Mouse (Mus musculus) forebrain, embryonic 13.5 days (tissue): ENCODE results near the gene 2210017I01Rik. TPM values are rescaled to one million over a fixed set of nuclear protein-coding genes. Genes with fewer than 3 reads are reported as not detected.

ENCODE experiments used
- ATAC-seq: fragments of 200-750 bp; cut with Nextera tagmentation; 2 replicates; pipeline ENCODE4 v1.8.0; 2017
- H3K27ac ChIP-seq: fragments of 300-500 bp; sonication (generic); 2 replicates; pipeline ENCODE4 v1.5.1; 2015; ENCODE audit warnings: inconsistent platforms, mild to moderate bottlenecking, moderate library complexity
- H3K27me3 ChIP-seq: fragments of 300-500 bp; sonication (generic); 2 replicates; pipeline ENCODE4 v1.6.1; 2015; ENCODE audit warnings: mild to moderate bottlenecking, inconsistent platforms
- H3K36me3 ChIP-seq: fragments of 300-500 bp; sonication (generic); 2 replicates; pipeline ENCODE4 v1.6.1; 2015; ENCODE audit warnings: mild to moderate bottlenecking, inconsistent platforms; ENCODE audit not compliant: poor library complexity, severe bottlenecking
- H3K4me1 ChIP-seq: fragments of 300-500 bp; sonication (generic); 2 replicates; pipeline ENCODE4 v1.6.1; 2015; ENCODE audit warnings: inconsistent platforms
- H3K4me2 ChIP-seq: fragments of 300-500 bp; sonication (generic); 2 replicates; pipeline ENCODE4 v1.6.1; 2015; ENCODE audit warnings: inconsistent platforms, mild to moderate bottlenecking, moderate library complexity
- H3K4me3 ChIP-seq: fragments of 300-500 bp; sonication (generic); 2 replicates; pipeline ENCODE4 v1.5.1; 2015; ENCODE audit warnings: mild to moderate bottlenecking, inconsistent platforms
- H3K9ac ChIP-seq: fragments of 300-500 bp; sonication (generic); 2 replicates; pipeline ENCODE4 v1.6.1; 2015; ENCODE audit warnings: mild to moderate bottlenecking, inconsistent platforms
- H3K9me3 ChIP-seq: fragments of 300-500 bp; sonication (generic); replicated peaks from 2 replicates; pipeline ENCODE4 v1.6.1; 2016; ENCODE audit warnings: inconsistent platforms
- WGBS: fragments of 180-500 bp; shearing (Covaris S2); methylation state at CpG from one replicate; pipeline ENCODE4 v1.1.7; 2015; 5-methylcytosine and 5-hydroxymethylcytosine counted together
- polyA plus RNA-seq: library from polyadenylated mRNA; unstranded; fragments of >200 nt; fragmentation: Nextera tagmentation; extraction: Ambion mirVana; gene quantifications from 2 replicates; pipeline ENCODE4 v1.2.1, GENCODE M21; 2015

2210017I01Rik gene
- polyA plus RNA-seq, result not detected in 2 replicates

DNA sequence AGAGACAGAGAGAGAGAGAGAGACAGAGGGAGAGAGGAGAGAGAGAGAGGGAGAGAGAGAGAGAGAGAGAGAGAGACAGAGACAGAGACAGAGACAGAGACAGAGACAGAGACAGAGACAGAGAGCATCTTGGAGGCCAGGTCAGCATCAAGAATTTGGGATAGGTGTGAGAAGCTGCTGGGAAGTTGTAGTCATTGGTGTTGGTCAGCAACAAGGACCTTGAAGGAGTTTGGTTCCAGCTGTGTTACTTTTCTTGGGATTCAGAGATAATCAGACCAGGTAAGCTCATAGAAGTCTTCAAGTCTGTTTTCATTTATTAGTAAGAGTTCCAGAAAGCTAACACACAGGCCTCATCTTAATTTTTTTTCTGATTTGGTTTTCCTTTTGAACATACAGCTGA, at the start of gene 2210017I01Rik:
TSS of gene 2210017I01Rik (minus strand) at position 101 of the 400 bp plus-strand sequence.
- no peak within 1 kb of the TSS for H3K4me3 ChIP-seq
- no peaks in the 10 kb centered on the region for H3K4me1 ChIP-seq
- H3K9ac ChIP-seq, result no peak within 1 kb of the TSS
- no peaks in the 10 kb centered on the region for H3K36me3 ChIP-seq
- H3K27ac ChIP-seq, result no peak within 1 kb of the TSS
- H3K9me3 ChIP-seq, result no peaks in the 10 kb centered on the region
- H3K4me2 ChIP-seq, result no peak within 1 kb of the TSS
- no peak for ATAC-seq
- no peaks in the 10 kb centered on the region for H3K27me3 ChIP-seq

DNA sequence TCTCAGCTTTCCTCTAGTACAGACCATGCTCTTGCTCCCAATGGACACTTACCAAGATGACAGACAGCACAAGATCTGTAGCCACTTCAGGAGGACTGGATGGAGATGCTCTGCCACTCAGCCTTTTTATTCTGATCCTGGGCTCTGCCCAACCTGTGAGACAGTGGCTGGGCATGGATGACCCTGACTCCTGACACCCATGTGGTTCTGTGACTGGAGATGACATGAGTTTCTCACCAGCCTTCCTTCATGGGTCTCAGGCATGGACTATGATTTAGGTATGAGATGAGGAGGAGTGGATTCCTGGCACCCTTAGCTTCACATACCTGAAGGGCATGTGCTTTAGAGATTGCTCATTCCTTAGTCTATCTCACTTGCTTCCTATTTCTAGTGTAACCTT, 49.5 kb upstream of the 2210017I01Rik start, which contains the start of gene Lce1b:
TSS of gene Lce1b (minus strand) at position 101 of the 400 bp plus-strand sequence.
- Histone ChIP-seq H3K27me3 (no peaks in the 10 kb centered on the region), H3K36me3 (no peaks in the 10 kb centered on the region), H3K4me1 (no peaks in the 10 kb centered on the region), H3K27ac (no peak within 1 kb of the TSS), H3K9me3 (no peaks in the 10 kb centered on the region), H3K9ac (no peak within 1 kb of the TSS), H3K4me3 (no peak within 1 kb of the TSS), H3K4me2 (no peak within 1 kb of the TSS)
- no peak for ATAC-seq

DNA sequence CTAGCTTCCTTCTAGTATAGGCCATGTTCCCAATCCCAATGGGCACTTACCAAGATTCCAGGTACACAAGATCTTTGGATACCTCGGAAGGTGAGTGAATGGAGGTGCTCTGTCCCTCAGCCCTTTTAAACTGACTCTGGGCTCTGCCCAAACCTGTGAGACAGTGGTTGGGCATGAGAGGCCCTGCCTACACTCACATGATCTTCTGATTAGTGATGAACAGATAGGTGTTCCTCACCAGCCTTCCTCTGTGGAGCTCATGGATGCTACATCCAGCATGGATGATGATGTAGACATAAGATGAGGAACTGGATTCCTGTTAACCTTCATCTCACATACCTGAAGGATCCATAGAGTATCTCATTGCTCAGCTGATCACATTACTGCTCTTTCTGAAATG, 40.9 kb upstream of the 2210017I01Rik start, which contains the start of gene Lce1a1:
TSS of gene Lce1a1 (minus strand) at position 101 of the 400 bp plus-strand sequence.
- H3K4me3 ChIP-seq, result no peak within 1 kb of the TSS
- H3K4me2 ChIP-seq, result no peak within 1 kb of the TSS
- no peak within 1 kb of the TSS for H3K9ac ChIP-seq
- ATAC-seq, result no peak
- no peaks in the 10 kb centered on the region for H3K36me3 ChIP-seq
- H3K9me3 ChIP-seq, result no peaks in the 10 kb centered on the region
- no peaks in the 10 kb centered on the region for H3K27me3 ChIP-seq
- no peaks in the 10 kb centered on the region for H3K4me1 ChIP-seq
- WGBS, result 92% methylated on average over 1 of the region's 1 CpGs
- no peak within 1 kb of the TSS for H3K27ac ChIP-seq

DNA sequence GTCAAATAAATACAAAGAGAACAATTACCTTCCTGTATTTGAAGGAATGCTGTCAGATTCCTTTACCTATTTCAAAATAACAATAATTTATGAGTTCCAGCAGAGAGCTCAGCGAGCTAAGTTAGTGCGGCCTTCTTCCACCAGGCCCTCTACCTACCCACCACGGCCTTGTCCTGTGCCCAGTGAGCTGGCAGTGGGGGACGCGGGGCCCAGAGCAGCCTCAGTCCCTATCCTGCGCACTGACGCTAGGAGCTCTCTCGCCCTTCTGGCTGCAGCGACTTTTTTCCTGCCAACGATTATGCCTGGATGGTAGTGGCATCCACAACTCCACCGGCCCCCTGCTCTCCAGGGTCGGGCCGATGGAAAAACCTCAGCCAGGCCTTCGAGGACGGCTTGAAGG, 32.6 kb upstream of the 2210017I01Rik start:
- WGBS, result 95% methylated on average over 15 of the region's 15 CpGs
- no peak for ATAC-seq

DNA sequence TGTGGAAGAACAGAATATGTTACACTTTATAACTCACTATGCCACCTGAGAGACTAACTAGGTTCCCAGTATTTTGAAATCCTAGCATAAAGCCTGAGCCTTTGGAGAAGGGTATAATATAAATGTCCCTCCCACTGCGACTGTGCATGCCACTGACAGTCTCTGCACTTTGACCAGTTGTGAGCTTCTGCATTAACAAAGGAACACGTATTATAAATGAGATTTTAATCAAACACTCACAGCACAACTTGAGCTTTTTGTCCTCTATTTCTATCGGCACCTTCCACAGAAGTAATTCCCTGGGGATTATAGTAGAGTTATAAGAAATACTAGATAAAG, 31.3 kb upstream of the 2210017I01Rik start:
- H3K36me3 ChIP-seq, result no peaks in the 10 kb centered on the region
- H3K4me2 ChIP-seq, result no peak overlapping the region
- no peaks in the 10 kb centered on the region for H3K9me3 ChIP-seq
- no peak overlapping the region for H3K27ac ChIP-seq
- WGBS, result 64% methylated on average over 3 of the region's 3 CpGs
- H3K9ac ChIP-seq, result no peak overlapping the region
- no peak; the same call in 1 of the 2 replicates for ATAC-seq
- no peaks in the 10 kb centered on the region for H3K27me3 ChIP-seq
- H3K4me1 ChIP-seq, result peaks cover 8% of the 10 kb centered on the region; the same call in 1 of the 2 replicates
- H3K4me3 ChIP-seq, result no peak overlapping the region

More for the DNA sequence above, 32.6 kb upstream of the 2210017I01Rik start:
- H3K27ac ChIP-seq, result no peak overlapping the region
- no peak overlapping the region for H3K4me2 ChIP-seq
- H3K27me3 ChIP-seq, result no peaks in the 10 kb centered on the region
- peaks cover 8% of the 10 kb centered on the region; the same call in 1 of the 2 replicates for H3K4me1 ChIP-seq
- H3K36me3 ChIP-seq, result no peaks in the 10 kb centered on the region
- no peaks in the 10 kb centered on the region for H3K9me3 ChIP-seq
- no peak overlapping the region for H3K9ac ChIP-seq
- H3K4me3 ChIP-seq, result no peak overlapping the region

DNA sequence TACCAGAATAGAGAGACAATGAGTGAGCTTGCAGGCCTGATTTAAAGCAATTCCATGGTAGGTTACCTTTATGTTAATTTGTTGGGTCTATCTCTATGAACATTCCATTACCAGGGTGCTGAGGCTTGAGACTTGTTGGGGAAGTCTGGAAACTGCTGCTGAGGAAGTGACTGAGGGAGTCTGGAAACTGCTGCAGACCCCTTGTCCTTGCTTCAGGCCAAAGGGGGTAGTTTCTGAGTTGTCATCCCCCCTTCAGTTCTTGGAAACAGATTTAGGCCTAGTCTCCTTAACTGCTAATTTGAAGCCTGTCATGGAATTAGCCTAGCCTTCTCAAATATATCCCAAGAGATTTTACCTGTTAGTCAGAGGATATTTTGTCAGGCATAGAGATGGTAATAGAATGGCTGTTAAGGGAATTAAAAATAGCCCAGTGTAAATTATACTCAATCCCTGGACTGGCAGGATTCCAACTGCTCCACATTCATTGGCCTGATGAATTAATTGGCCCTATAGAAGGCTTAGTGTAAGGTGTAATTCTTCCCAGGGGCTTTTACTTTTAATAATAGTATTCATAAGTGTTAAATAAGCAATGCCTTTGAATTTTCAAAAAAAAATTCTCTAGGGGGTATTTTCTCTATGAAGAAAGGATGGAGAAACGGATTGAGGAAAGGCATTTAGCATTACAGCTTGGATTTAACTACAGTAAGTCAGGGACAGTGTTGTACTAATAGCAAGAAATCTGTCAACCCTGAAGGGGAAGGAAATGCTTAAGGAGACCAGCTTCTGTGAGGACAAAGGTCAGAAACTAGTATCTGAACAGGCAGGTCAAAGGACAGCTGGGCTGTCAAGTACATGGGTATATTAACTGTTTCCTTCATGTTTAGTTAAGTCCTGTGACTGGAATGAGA, 30.7 kb upstream of the 2210017I01Rik start:
- Histone ChIP-seq H3K27ac (no peak overlapping the region), H3K9ac (no peak overlapping the region), H3K4me1 (peaks cover 8% of the 10 kb centered on the region; the same call in 1 of the 2 replicates), H3K9me3 (no peaks in the 10 kb centered on the region), H3K36me3 (no peaks in the 10 kb centered on the region), H3K27me3 (no peaks in the 10 kb centered on the region), H3K4me3 (no peak overlapping the region), H3K4me2 (no peak overlapping the region)
- peak; percentile 68; the same call in 1 of the 2 replicates for ATAC-seq
- WGBS, result 18% methylated on average over 1 of the region's 1 CpGs

DNA sequence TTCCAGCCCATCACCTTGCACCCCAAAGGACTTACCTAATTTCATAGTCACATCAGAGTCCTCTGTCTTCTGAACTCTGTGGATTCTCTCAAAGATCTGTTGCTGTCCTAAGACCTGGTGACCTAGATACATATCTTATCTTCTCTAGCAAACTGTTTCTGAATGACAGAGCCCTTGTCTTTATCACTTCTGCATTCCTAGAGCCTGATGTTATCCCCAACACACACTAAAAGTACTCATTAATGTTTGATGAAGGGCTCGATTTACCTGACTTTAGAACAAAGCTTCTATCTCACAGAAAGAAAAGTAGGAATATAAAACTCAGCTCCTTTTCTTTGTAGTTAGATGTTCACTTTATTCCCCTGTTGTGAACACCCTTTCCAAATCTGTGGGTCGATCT, 14.3 kb upstream of the 2210017I01Rik start, which contains the start of gene Lce6a:
TSS of gene Lce6a (minus strand) at position 101 of the 400 bp plus-strand sequence.
- H3K9ac ChIP-seq, result no peak within 1 kb of the TSS
- H3K27ac ChIP-seq, result no peak within 1 kb of the TSS
- WGBS, result 85% methylated on average over 2 of the region's 2 CpGs
- no peak for ATAC-seq
- no peak within 1 kb of the TSS for H3K4me3 ChIP-seq
- no peaks in the 10 kb centered on the region for H3K4me1 ChIP-seq
- no peaks in the 10 kb centered on the region for H3K9me3 ChIP-seq
- H3K36me3 ChIP-seq, result no peaks in the 10 kb centered on the region
- no peaks in the 10 kb centered on the region for H3K27me3 ChIP-seq
- no peak within 1 kb of the TSS for H3K4me2 ChIP-seq

DNA sequence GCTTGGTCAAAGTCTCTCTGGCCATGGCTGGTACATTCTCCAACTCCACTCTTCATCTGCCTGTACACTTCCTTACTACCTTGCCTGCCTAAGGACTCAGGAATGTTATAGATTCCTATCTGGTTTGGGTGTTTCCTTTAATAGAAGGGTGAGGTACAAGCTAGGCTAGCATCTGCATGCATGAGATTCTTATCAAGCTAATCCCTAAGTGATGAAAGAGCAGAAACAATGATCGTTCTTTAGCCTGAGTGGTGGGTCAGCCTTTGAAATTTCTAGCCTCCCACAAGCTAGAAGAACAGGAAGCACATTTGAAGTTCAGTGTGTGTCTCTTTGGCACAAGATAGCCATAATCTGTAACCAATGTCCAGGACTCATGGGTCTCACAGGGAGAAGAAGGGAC, 2.5 kb upstream of the 2210017I01Rik start:
- Histone ChIP-seq H3K27me3 (no peaks in the 10 kb centered on the region), H3K4me3 (no peak overlapping the region), H3K4me1 (no peaks in the 10 kb centered on the region), H3K9ac (no peak overlapping the region), H3K4me2 (no peak overlapping the region), H3K36me3 (no peaks in the 10 kb centered on the region), H3K27ac (no peak overlapping the region), H3K9me3 (no peaks in the 10 kb centered on the region)
- no peak for ATAC-seq
- 55% methylated on average over 1 of the region's 1 CpGs for WGBS

DNA sequence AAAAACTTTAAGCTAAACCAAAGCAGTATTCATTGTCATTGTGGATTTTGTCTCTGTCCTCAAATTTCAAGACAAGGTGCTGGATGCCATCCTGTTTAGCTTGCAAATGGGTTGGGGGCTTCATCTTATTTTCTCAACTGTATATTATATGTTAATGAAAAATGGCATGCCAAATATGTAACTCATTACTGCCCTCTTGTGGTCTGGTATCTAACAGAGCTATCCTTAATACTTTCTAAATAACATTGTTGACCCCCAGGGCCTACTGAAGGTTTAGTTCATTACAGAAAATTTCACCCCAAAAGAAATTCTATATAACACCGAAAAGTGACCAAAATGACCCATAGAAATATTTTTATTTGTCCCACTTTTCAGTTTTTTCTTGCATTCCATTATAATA, 5.1 kb downstream of the 2210017I01Rik start:
- H3K4me1 ChIP-seq, result no peaks in the 10 kb centered on the region
- H3K27me3 ChIP-seq, result no peaks in the 10 kb centered on the region
- ATAC-seq, result no peak
- no peak overlapping the region for H3K9ac ChIP-seq
- no peak overlapping the region for H3K4me3 ChIP-seq
- 48% methylated on average over 1 of the region's 1 CpGs for WGBS
- H3K36me3 ChIP-seq, result no peaks in the 10 kb centered on the region
- no peaks in the 10 kb centered on the region for H3K9me3 ChIP-seq
- H3K4me2 ChIP-seq, result no peak overlapping the region
- no peak overlapping the region for H3K27ac ChIP-seq

DNA sequence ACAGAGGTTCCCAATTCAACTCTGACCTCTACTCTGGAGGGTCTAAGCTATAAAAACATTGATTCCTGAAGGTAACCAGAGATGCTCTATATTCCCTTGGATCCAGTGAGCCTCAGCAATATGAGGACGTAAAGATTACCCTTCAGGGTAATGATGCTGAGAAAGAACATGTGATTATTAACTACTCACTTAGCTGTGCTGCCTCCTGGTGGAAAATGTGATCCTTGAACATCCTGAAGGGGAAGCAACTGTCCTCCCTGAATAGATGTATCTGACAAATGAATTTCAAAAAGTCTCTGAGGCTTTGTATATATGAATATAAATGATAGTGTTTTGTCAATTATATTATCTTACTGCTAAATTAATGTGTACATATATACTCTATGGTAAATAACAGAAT, 6.8 kb downstream of the 2210017I01Rik start:
- H3K27ac ChIP-seq, result no peak overlapping the region
- no peak for ATAC-seq
- no peaks in the 10 kb centered on the region for H3K4me1 ChIP-seq
- no peaks in the 10 kb centered on the region for H3K36me3 ChIP-seq
- 61% methylated on average over 1 of the region's 1 CpGs for WGBS
- no peak overlapping the region for H3K4me2 ChIP-seq
- no peak overlapping the region for H3K9ac ChIP-seq
- no peaks in the 10 kb centered on the region for H3K27me3 ChIP-seq
- H3K4me3 ChIP-seq, result no peak overlapping the region
- no peaks in the 10 kb centered on the region for H3K9me3 ChIP-seq

DNA sequence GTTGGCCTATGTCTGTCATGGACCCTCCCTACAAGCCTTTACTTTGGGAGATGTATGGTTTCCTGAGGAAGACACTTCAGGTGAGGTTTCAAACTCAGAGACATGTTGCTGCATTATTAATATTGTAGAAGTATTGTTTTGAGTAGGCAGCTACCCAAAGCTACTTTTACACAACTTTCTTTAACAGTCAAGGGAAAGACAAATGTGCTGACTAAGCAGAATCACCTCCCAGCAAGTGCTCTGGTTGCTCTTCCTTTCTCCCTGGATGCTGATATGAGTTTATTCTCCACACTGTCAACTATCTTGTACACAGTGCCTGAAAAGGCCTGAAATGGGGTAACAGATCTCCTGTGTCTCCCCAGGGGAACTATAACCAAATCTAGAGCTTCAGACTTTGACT, 7.3 kb downstream of the 2210017I01Rik start:
- Histone ChIP-seq H3K9ac (no peak overlapping the region), H3K4me3 (no peak overlapping the region), H3K4me1 (no peaks in the 10 kb centered on the region), H3K27me3 (no peaks in the 10 kb centered on the region), H3K4me2 (no peak overlapping the region), H3K9me3 (no peaks in the 10 kb centered on the region), H3K36me3 (no peaks in the 10 kb centered on the region), H3K27ac (no peak overlapping the region)
- no peak for ATAC-seq

DNA sequence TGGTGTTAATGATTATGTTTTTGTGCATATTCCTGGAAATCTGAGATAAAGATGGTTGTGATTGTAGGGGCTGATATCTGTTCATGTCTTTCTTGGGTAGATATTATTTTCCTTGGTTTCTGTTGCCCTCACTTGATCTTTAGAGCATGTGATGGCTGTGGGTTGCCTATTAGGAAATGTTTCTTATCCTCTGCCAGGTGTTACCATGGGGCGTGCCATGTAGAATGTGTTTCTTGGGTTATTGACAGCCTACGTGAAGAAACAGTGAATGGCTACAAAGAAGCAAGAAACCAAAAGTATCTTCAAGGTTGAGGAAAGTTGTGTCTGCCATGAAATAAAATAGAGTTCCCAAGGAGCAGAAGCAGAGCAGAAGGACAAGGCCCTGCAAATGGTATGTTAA, 8.9 kb downstream of the 2210017I01Rik start:
- 91% methylated on average over 2 of the region's 2 CpGs for WGBS
- no peak overlapping the region for H3K27ac ChIP-seq

More for the DNA sequence above, 8.9 kb downstream of the 2210017I01Rik start:
- Histone ChIP-seq H3K4me1 (no peaks in the 10 kb centered on the region), H3K4me2 (no peak overlapping the region), H3K36me3 (no peaks in the 10 kb centered on the region), H3K9me3 (no peaks in the 10 kb centered on the region), H3K4me3 (no peak overlapping the region), H3K27me3 (no peaks in the 10 kb centered on the region), H3K9ac (no peak overlapping the region)
- no peak for ATAC-seq
